Mouse (Mus musculus) hindbrain, embryonic 16.5 days (tissue): Measurements from ENCODE around the gene Mark4. TPM values are rescaled to one million over a fixed set of nuclear protein-coding genes. Genes with fewer than 3 reads are reported as not detected.

Experiments used
- ATAC-seq: fragments of 200-750 bp; cut with Nextera tagmentation; 2 replicates; pipeline ENCODE4 v1.8.0; 2017; ENCODE audit warnings: moderate TSS enrichment, moderate library complexity
- H3K27ac ChIP-seq: fragments of 300-500 bp; sonication (generic); 2 replicates; pipeline ENCODE4 v1.5.1; 2014; ENCODE audit warnings: low read depth, mild to moderate bottlenecking, control low read depth, low read length, moderate library complexity
- H3K27me3 ChIP-seq: fragments of 300-500 bp; sonication (generic); replicated peaks from 2 replicates; pipeline ENCODE4 v1.6.1; 2014; ENCODE audit warnings: low read length; ENCODE audit not compliant: control insufficient read depth, insufficient read depth
- H3K36me3 ChIP-seq: fragments of 300-500 bp; sonication (generic); 2 replicates; pipeline ENCODE4 v1.6.1; 2014; ENCODE audit warnings: mild to moderate bottlenecking, low read length, moderate library complexity, mixed read lengths; ENCODE audit not compliant: control insufficient read depth, insufficient read depth
- H3K4me1 ChIP-seq: fragments of 300-500 bp; sonication (generic); 2 replicates; pipeline ENCODE4 v1.6.1; 2014; ENCODE audit warnings: low read depth, low read length; ENCODE audit not compliant: control insufficient read depth, insufficient read depth
- H3K4me2 ChIP-seq: fragments of 300-500 bp; sonication (generic); 2 replicates; pipeline ENCODE4 v1.6.1; 2014; ENCODE audit warnings: mild to moderate bottlenecking, low read length, control low read depth, moderate library complexity
- H3K4me3 ChIP-seq: fragments of 300-500 bp; sonication (generic); 2 replicates; pipeline ENCODE4 v1.5.1; 2014; ENCODE audit warnings: mild to moderate bottlenecking, low read length, control low read depth, moderate library complexity
- H3K9ac ChIP-seq: fragments of 300-500 bp; sonication (generic); 2 replicates; pipeline ENCODE4 v1.6.1; 2014; ENCODE audit warnings: low read depth, mild to moderate bottlenecking, control low read depth, low read length, moderate library complexity
- H3K9me3 ChIP-seq: fragments of 300-500 bp; sonication (generic); 2 replicates; pipeline ENCODE4 v1.6.1; 2014; ENCODE audit warnings: mild to moderate bottlenecking, low read length, moderate library complexity; ENCODE audit not compliant: control insufficient read depth
- WGBS: fragments of 180-500 bp; shearing (Covaris S2); extraction: QIAGEN DNeasy Blood & Tissue Kit; methylation state at CpG from one replicate; pipeline ENCODE4 v1.1.7; 2014; 5-methylcytosine and 5-hydroxymethylcytosine counted together
- microRNA counts: library from miRNA; unstranded; fragments of <30 nt; microRNA quantifications from one replicate; lab custom pipeline; 2016
- microRNA-seq: library from miRNA; unstranded; fragments of <30 nt; microRNA quantifications from one replicate; pipeline ENCODE4, GENCODE M21; 2017
- polyA plus RNA-seq: library from polyadenylated mRNA; unstranded; fragments of >200 nt; fragmentation: Nextera tagmentation; extraction: Ambion mirVana; gene quantifications from 2 replicates; pipeline ENCODE4 v1.2.1, GENCODE M21; 2015

Mark4 gene
- polyA plus RNA-seq, 1 experiment from 2014 or later = 15.9 TPM

DNA sequence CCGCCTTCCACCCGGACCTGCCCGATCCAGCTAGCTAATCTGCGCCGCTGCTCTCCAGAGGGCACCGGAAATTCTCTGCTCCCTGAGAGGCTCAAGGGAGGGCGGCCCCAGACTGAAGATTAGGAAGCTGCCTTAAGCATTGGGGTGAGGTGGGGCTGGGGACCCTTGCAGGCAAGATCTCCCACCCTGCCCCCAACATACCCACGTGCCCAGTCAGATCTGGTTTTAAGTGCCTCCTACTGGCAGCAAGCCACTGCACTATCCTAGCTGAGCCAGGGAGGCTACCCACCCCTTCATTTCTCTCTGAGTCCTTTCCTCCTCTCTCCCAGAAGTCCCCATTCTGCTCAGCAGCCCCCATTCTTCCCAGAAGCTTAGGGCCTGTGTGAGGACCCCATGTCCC, 80.6 kb downstream of the Mark4 start:
- 74% methylated on average over 8 of the region's 8 CpGs for WGBS
- no peak overlapping the region for H3K4me3 ChIP-seq
- no peak overlapping the region for H3K9ac ChIP-seq
- H3K4me2 ChIP-seq = no peak overlapping the region
- H3K36me3 ChIP-seq = no peaks in the 10 kb centered on the region
- peaks cover 7% of the 10 kb centered on the region for H3K4me1 ChIP-seq
- ATAC-seq = no peak
- no peaks in the 10 kb centered on the region for H3K27me3 ChIP-seq
- H3K27ac ChIP-seq = no peak overlapping the region
- H3K9me3 ChIP-seq = no peaks in the 10 kb centered on the region

DNA sequence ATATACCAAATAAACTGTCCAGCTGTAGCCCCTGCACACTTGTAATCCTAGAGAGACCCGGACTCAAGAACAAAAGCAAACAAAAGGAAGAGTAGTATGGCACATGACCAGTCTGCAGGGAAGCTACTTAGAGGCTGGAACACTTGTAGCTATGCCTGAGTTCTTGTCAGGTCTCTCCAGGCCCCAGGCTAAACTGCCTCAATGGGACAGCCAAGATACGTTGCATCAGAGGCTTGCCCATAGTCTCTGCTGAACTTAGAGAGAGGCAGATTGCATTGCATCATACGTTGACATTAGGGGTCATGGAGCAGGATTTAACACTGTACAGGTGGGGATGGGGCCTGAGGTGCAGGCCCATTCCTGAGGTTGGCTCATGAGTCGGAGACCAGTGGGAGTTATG, 82.6 kb downstream of the Mark4 start:
- Histone ChIP-seq H3K27ac (no peak overlapping the region), H3K27me3 (no peaks in the 10 kb centered on the region), H3K9me3 (no peaks in the 10 kb centered on the region), H3K4me2 (no peak overlapping the region), H3K36me3 (no peaks in the 10 kb centered on the region), H3K4me3 (no peak overlapping the region), H3K4me1 (no peaks in the 10 kb centered on the region), H3K9ac (no peak overlapping the region)
- no peak for ATAC-seq
- WGBS = 91% methylated on average over 4 of the region's 4 CpGs

DNA sequence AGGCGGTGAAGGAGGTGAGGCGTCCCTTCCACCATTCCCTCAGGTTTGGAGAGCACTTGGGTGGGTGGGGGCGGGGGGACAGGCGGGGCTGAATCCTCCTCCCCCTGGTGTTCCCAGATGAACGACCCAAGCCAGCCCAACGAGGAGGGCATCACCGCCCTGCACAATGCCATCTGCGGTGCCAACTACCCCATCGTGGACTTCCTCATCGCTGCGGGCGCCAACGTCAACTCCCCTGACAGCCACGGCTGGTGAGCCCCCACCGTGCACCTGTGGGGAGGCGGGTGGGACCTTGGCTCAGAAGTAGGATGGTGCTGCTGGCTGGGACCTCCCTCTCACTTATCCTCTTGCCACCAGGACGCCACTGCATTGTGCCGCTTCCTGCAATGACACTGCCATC, 83.3 kb downstream of the Mark4 start:
- Histone ChIP-seq H3K4me1 (no peaks in the 10 kb centered on the region), H3K4me3 (no peak overlapping the region), H3K36me3 (no peaks in the 10 kb centered on the region), H3K27ac (no peak overlapping the region), H3K9me3 (no peaks in the 10 kb centered on the region), H3K9ac (no peak overlapping the region), H3K4me2 (no peak overlapping the region), H3K27me3 (no peaks in the 10 kb centered on the region)
- 76% methylated on average over 18 of the region's 18 CpGs for WGBS
- ATAC-seq = no peak

MicroRNA genes within 50 kb of the gene (microRNA counts, 519-probe panel; counts per million panel counts)
- 469 counts per million, percentile 1 among the panel's probes with 10 or more counts for microRNA mmu-miR-343 (lab: Ali Mortazavi, UCI)

Small RNA genes within 50 kb of the gene (microRNA-seq; reads per million reads assigned to microRNA genes)
- gene Mir343 = not detected

Other genes with a start within 250 kb of the Mark4 start
- 3.1 and 4.4 TPM in 2 replicates for gene Gpr4, start 246.3 kb downstream of the Mark4 start, polyA plus RNA-seq
- 39.9 and 41.5 TPM in 2 replicates for gene Opa3, start 230.5 kb downstream of the Mark4 start, polyA plus RNA-seq
- 39.9 and 42.9 TPM in 2 replicates for gene Vasp, start 187.0 kb downstream of the Mark4 start, polyA plus RNA-seq
- 0.79 and 1.5 TPM in 2 replicates for gene Ppm1n, start 178.8 kb downstream of the Mark4 start, polyA plus RNA-seq
- gene Rtn2, start 176.2 kb downstream of the Mark4 start, polyA plus RNA-seq = 124 and 126 TPM in 2 replicates
- 0.06 and 0.10 TPM in 2 replicates for gene Fosb, start 148.8 kb downstream of the Mark4 start, polyA plus RNA-seq
- gene Ercc1, start 114.0 kb downstream of the Mark4 start, polyA plus RNA-seq = 80.6 and 87.2 TPM in 2 replicates
- gene Cd3eap, start 99.3 kb downstream of the Mark4 start, polyA plus RNA-seq = 23.1 and 23.6 TPM in 2 replicates
- gene Ppp1r13l, start 99.1 kb downstream of the Mark4 start, polyA plus RNA-seq = 1.5 and 1.9 TPM in 2 replicates
- gene Ercc2, start 76.8 kb downstream of the Mark4 start, polyA plus RNA-seq = 22.6 and 25.1 TPM in 2 replicates
- 2.2 and 2.5 TPM in 2 replicates for gene Klc3, start 54.7 kb downstream of the Mark4 start, polyA plus RNA-seq
- 0.64 and 47.3 TPM in 2 replicates for gene Ckm, start 54.0 kb downstream of the Mark4 start, polyA plus RNA-seq
- 0.97 and 1.5 TPM in 2 replicates for gene Exoc3l2, start 4.5 kb upstream of the Mark4 start, polyA plus RNA-seq
- 3.5 and 4.2 TPM in 2 replicates for gene Bloc1s3, start 49.5 kb upstream of the Mark4 start, polyA plus RNA-seq
- 36.3 and 37.1 TPM in 2 replicates for gene Trappc6a, start 49.6 kb upstream of the Mark4 start, polyA plus RNA-seq
- gene Nkpd1, start 59.0 kb upstream of the Mark4 start, polyA plus RNA-seq = 0.99 and 2.3 TPM in 2 replicates
- 37.7 and 38.3 TPM in 2 replicates for gene Ppp1r37, start 104.3 kb upstream of the Mark4 start, polyA plus RNA-seq
- 0.20 and 0.46 TPM in 2 replicates for gene Zfp296, start 118.5 kb upstream of the Mark4 start, polyA plus RNA-seq
- gene Gemin7, start 118.8 kb upstream of the Mark4 start, polyA plus RNA-seq = 147 and 162 TPM in 2 replicates
- gene Clasrp, start 145.7 kb upstream of the Mark4 start, polyA plus RNA-seq = 54.1 and 54.4 TPM in 2 replicates
- 6.7 and 6.9 TPM in 2 replicates for gene Relb, start 170.6 kb upstream of the Mark4 start, polyA plus RNA-seq
- gene Clptm1, start 206.2 kb upstream of the Mark4 start, polyA plus RNA-seq = 138 and 140 TPM in 2 replicates
- gene Apoc2, start 219.1 kb upstream of the Mark4 start, polyA plus RNA-seq = not detected in 2 replicates
- not detected in 2 replicates for gene Gm44805, start 222.6 kb upstream of the Mark4 start, polyA plus RNA-seq
- not detected in 2 replicates for gene Apoc4, start 222.7 kb upstream of the Mark4 start, polyA plus RNA-seq
- gene Apoc1, start 233.8 kb upstream of the Mark4 start, polyA plus RNA-seq = 1.4 and 3.1 TPM in 2 replicates
- gene Apoe, start 240.4 kb upstream of the Mark4 start, polyA plus RNA-seq = 849 and 1,414 TPM in 2 replicates